Mouse (Mus musculus) forebrain, embryonic 12.5 days (tissue): Measurements from ENCODE around the gene Prol1. TPM values are rescaled to one million over a fixed set of nuclear protein-coding genes. Genes with fewer than 3 reads are reported as not detected.
"Not testable (repeated sequence)": the region's sequence is repeated elsewhere in the genome, so short reads cannot be mapped to it uniquely, and the experiment has no call there.

Experiments used
- ATAC-seq: fragments of 200-750 bp; cut with Nextera tagmentation; 2 replicates; pipeline ENCODE4 v1.8.0; 2017; ENCODE audit warnings: moderate TSS enrichment; ENCODE audit not compliant: low FRiP score
- H3K27ac ChIP-seq: fragments of 300-500 bp; sonication (generic); 2 replicates; pipeline ENCODE4 v1.5.1; 2016; ENCODE audit warnings: mild to moderate bottlenecking
- H3K27me3 ChIP-seq: fragments of 300-500 bp; sonication (generic); 2 replicates; pipeline ENCODE4 v1.6.1; 2016; ENCODE audit warnings: mild to moderate bottlenecking
- H3K36me3 ChIP-seq: fragments of 300-500 bp; sonication (generic); replicated peaks from 2 replicates; pipeline ENCODE4 v1.6.1; 2016; ENCODE audit warnings: mild to moderate bottlenecking
- H3K4me1 ChIP-seq: fragments of 300-500 bp; sonication (generic); 2 replicates; pipeline ENCODE4 v1.6.1; 2016
- H3K4me2 ChIP-seq: fragments of 300-500 bp; sonication (generic); 2 replicates; pipeline ENCODE4 v1.6.1; 2016; ENCODE audit warnings: mild to moderate bottlenecking, moderate library complexity
- H3K4me3 ChIP-seq: fragments of 300-500 bp; sonication (generic); replicated peaks from 2 replicates; pipeline ENCODE4 v1.5.1; 2016; ENCODE audit warnings: mild to moderate bottlenecking
- H3K9ac ChIP-seq: fragments of 300-500 bp; sonication (generic); 2 replicates; pipeline ENCODE4 v1.6.1; 2016; ENCODE audit warnings: mild to moderate bottlenecking
- H3K9me3 ChIP-seq: fragments of 300-500 bp; sonication (generic); 2 replicates; pipeline ENCODE4 v1.6.1; 2016
- WGBS: fragments of 180-500 bp; shearing (Covaris S2); methylation state at CpG from one replicate; pipeline ENCODE4 v1.1.7; 2016; 5-methylcytosine and 5-hydroxymethylcytosine counted together
- polyA plus RNA-seq: library from polyadenylated mRNA; unstranded; fragments of >200 nt; fragmentation: Nextera tagmentation; extraction: Ambion mirVana; gene quantifications from 2 replicates; pipeline ENCODE4 v1.2.1, GENCODE M21; 2016

The Prol1 gene
- not detected in 2 replicates for polyA plus RNA-seq

DNA sequence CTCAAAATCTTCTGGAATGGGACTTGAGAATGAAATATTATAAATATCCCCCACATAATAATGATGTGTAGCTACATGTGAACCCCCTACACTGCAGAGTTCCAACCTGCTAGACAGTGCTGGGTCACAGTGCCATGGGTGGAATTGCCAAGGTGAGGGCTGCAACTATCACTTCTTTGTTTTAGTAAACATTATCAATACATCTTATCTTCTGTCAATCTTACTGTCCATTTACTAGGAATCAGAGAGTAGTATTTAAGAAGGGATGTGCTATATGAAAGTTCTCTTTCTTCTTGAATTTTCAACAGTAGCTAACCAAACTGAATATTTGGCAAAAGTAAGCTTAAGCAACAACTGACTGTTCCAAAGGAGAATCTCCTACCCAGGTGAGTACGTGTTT, at the start of gene Prol1:
Gene Prol1 (plus strand): TSS at position 301 of the 400 bp plus-strand sequence.
- H3K4me2 ChIP-seq, result no peak within 1 kb of the TSS
- H3K9me3 ChIP-seq, result no peaks in the 10 kb centered on the region
- H3K36me3 ChIP-seq, result no peaks in the 10 kb centered on the region
- no peak for ATAC-seq
- no peak within 1 kb of the TSS for H3K9ac ChIP-seq
- H3K27ac ChIP-seq, result no peak within 1 kb of the TSS
- no peaks in the 10 kb centered on the region for H3K4me1 ChIP-seq
- no peak within 1 kb of the TSS for H3K4me3 ChIP-seq
- WGBS, result 89% methylated on average over 1 of the region's 1 CpGs
- no peaks in the 10 kb centered on the region for H3K27me3 ChIP-seq

DNA sequence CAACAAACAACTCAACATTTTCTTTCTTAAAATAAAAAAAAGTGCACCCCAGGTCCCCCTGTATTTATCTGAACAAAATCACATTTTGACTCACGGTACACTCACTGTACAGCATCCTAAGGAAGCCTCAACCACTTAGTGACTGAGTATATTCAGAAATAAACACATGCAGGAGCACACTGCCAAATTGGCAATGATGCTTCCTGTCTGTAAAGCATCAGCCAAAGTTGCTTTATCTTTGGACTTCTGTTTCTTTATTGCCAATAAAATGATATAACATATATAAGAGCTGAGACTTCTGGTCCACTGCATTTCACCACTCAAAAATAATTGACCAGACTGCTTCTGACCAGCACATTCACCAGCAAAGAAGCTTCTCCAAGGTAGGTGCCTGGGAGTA, 48.5 kb upstream of the Prol1 start, which contains the start of gene Gm7714:
Gene Gm7714 (plus strand): TSS at position 301 of the 400 bp plus-strand sequence.
- Histone ChIP-seq H3K4me3 (no peak within 1 kb of the TSS), H3K9ac (no peak within 1 kb of the TSS), H3K4me2 (no peak within 1 kb of the TSS), H3K9me3 (no peaks in the 10 kb centered on the region), H3K4me1 (no peaks in the 10 kb centered on the region), H3K27me3 (no peaks in the 10 kb centered on the region), H3K27ac (no peak within 1 kb of the TSS), H3K36me3 (no peaks in the 10 kb centered on the region)
- ATAC-seq, result no peak
- 87% methylated on average over 1 of the region's 1 CpGs for WGBS

DNA sequence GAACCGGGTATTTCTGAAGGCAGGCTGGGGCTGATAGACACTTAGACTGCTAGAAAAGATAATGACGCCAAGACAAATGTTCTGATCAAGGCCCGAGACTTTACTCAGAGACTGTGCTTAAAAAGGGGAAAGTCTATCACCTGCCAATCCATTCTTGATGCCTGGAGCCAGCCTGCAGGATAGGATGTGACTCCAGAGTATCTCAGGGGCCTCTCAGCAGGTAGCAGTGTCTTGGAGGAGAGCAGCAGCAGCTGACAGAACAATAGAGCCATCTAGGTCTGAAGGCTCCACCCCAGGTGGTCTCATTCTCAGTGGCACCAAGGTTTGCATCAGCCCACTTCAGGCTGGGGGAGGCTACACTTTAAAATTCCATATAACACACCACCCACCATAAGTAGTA, 5.8 kb upstream of the Prol1 start:
- not testable (repeated sequence) for H3K4me2 ChIP-seq, H3K27me3 ChIP-seq, H3K27ac ChIP-seq, H3K4me3 ChIP-seq, ATAC-seq, H3K36me3 ChIP-seq, H3K4me1 ChIP-seq, H3K9me3 ChIP-seq, H3K9ac ChIP-seq
- 70% methylated on average over 3 of the region's 3 CpGs for WGBS

DNA sequence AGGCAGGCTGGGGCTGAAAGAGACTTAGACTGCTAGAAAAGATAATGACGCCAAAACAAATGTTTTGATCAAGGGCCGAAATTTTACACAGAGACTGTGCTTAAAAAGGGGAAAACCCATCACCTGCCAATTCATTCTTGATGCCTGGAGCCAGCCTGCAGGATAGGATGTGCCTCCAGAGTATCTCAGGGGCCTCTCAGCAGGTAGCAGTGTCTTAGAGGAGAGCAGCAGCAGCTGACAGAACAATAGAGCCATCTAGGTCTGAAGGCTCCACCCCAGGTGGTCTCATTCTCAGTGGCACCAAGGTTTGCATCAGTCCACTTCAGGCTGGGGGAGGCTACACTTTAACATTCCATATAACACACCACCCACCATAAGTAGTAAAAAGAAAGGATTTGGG, 31.4 kb downstream of the Prol1 start:
- H3K9ac ChIP-seq, H3K4me2 ChIP-seq, H3K27ac ChIP-seq, H3K4me1 ChIP-seq, ATAC-seq, H3K27me3 ChIP-seq, H3K36me3 ChIP-seq, H3K4me3 ChIP-seq, H3K9me3 ChIP-seq: not testable (repeated sequence)
- 47% methylated on average over 2 of the region's 2 CpGs for WGBS

DNA sequence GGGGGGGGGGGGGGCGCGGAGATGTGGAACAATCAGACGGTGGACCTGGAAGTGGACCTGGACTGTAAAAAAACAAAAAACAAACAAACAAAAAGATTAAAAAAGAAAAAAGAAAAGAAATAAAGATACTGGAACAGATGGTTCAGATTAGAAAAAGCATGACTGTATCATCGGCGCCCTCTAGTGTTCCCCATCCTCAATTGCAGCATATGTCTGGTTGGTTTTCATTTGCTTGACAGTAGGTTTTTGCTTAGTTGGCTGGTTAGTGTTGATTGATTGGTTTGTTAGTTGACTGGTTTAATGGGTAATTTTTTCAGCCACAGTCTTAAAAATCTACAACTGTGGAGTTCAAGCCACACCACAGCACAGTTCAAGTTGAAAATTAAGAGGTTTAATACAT, 47.7 kb downstream of the Prol1 start:
- H3K27ac ChIP-seq, result no peak overlapping the region
- H3K4me3 ChIP-seq, result no peak overlapping the region
- no peak overlapping the region for H3K9ac ChIP-seq
- no peaks in the 10 kb centered on the region for H3K4me1 ChIP-seq
- no peaks in the 10 kb centered on the region for H3K36me3 ChIP-seq
- H3K9me3 ChIP-seq, result no peaks in the 10 kb centered on the region
- H3K4me2 ChIP-seq, result no peak overlapping the region
- WGBS, result 6% methylated on average over 5 of the region's 5 CpGs
- ATAC-seq, result no peak
- H3K27me3 ChIP-seq, result no peaks in the 10 kb centered on the region

DNA sequence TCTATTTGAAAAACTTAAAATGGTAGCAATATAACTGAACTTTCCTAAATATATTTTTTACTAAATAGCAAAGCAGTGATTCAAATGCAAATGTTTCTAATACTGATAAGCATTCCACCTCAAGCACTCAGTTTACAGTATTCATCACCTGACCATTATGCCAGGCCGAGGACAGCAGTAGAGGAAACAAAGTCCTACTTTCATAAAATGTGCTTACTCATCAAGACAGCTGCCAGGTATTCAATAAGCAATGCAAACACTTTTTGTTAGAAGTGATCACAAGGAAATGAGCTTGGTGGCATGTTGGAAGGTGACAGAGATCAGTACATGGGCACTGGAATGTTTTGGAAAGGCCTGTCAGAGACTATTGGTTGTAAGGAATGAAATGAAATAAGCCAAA, 49.8 kb downstream of the Prol1 start:
- ATAC-seq, result no peak
- H3K9ac ChIP-seq, result no peak overlapping the region

DNA sequence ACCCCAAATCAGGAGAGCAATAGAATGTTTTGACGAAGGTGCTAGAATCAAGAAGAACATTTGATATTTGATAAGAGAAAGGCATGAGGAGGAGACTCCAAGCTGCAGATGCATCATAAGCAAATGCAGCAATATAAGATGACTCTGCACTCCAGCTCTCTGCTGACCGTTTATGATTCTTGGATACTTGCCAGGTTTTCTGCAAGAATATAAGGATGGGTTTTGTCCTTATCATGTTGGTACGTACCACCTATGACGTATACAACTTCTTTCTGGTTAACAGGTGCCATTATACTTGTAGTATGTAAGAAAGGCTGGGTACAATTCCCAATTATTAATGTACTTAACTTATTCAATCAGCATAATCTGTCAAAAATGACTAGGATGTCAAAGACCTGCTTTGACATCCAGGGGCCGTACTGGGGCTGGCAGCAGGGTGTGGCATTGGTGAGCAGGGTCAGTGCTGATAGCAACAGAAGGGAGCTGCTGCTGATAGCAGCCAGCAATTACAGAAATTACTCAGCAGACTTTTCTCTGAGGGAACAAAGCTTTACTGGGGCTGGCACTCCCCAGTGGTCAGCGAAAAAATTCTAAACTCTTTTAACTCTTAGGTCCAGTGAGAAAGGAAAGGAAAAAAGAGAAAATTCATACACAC, 53.6 kb downstream of the Prol1 start:
- no peak for ATAC-seq
- Histone ChIP-seq H3K4me2 (no peak overlapping the region), H3K27me3 (no peaks in the 10 kb centered on the region), H3K4me3 (no peak overlapping the region), H3K4me1 (no peaks in the 10 kb centered on the region), H3K9me3 (no peaks in the 10 kb centered on the region), H3K27ac (no peak overlapping the region), H3K9ac (no peak overlapping the region), H3K36me3 (no peaks in the 10 kb centered on the region)
- 86% methylated on average over 6 of the region's 6 CpGs for WGBS

More for the DNA sequence above, 49.8 kb downstream of the Prol1 start:
- Histone ChIP-seq H3K4me1 (no peaks in the 10 kb centered on the region), H3K36me3 (no peaks in the 10 kb centered on the region), H3K4me3 (no peak overlapping the region), H3K27ac (no peak overlapping the region), H3K27me3 (no peaks in the 10 kb centered on the region), H3K4me2 (no peak overlapping the region), H3K9me3 (no peaks in the 10 kb centered on the region)
- WGBS, result 79% methylated on average over 1 of the region's 1 CpGs

DNA sequence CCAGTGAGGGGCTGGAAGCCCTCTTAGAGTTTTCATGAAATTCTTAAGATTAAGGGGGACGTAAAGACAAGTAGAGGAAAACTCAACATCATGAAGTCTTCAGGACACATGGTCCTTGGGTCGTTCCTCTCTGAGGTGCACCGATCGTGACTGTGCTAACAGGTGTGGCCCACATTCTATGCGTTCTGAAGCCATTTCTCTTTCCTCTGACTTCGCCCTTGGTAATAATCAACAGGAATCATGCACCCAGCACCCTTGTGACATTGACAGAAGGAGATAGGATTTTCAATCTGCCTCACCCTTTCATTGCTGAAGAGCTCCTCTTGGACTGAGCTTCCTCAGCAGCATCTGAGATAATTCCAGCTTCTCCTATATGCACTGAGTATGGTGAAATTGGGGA, 55.5 kb downstream of the Prol1 start:
- Histone ChIP-seq H3K27ac (no peak overlapping the region), H3K4me2 (no peak overlapping the region), H3K27me3 (no peaks in the 10 kb centered on the region), H3K4me3 (no peak overlapping the region), H3K9ac (no peak overlapping the region), H3K9me3 (no peaks in the 10 kb centered on the region), H3K4me1 (no peaks in the 10 kb centered on the region), H3K36me3 (no peaks in the 10 kb centered on the region)
- ATAC-seq, result no peak
- WGBS, result 90% methylated on average over 6 of the region's 6 CpGs

DNA sequence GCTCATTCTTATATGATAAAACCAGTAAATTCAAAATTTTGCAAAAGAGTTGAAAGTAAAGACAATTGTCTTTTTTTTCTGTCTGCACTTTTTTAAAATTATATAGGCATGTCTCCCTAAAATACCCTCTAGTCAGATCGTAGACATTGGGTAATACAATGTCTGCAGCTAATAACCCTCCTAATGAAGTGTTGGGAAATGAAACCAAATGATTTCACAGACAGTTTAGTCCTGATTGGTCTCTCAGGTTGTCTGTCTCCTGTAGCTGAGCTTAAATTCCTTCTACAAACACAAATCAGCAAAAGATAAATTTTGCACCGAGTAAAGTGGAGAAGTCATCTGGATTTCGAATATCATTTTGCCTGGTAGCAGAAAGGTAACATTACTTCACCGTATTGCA, 58.7 kb downstream of the Prol1 start, which contains the start of gene Amtn:
Gene Amtn (plus strand): TSS at position 301 of the 400 bp plus-strand sequence.
- Histone ChIP-seq H3K9me3 (no peaks in the 10 kb centered on the region), H3K4me2 (no peak within 1 kb of the TSS), H3K27ac (no peak within 1 kb of the TSS), H3K36me3 (no peaks in the 10 kb centered on the region), H3K27me3 (no peaks in the 10 kb centered on the region), H3K4me1 (no peaks in the 10 kb centered on the region), H3K4me3 (no peak within 1 kb of the TSS), H3K9ac (no peak within 1 kb of the TSS)
- no peak for ATAC-seq
- WGBS, result 92% methylated on average over 4 of the region's 4 CpGs

Other genes with a start within 250 kb of the Prol1 start
- gene Smr2, start 230.8 kb upstream of the Prol1 start, polyA plus RNA-seq, result not detected in 2 replicates
- gene Gm11116, start 205.8 kb upstream of the Prol1 start, polyA plus RNA-seq, result not detected in 2 replicates
- not detected in 2 replicates for gene Gm11115, start 163.2 kb upstream of the Prol1 start, polyA plus RNA-seq
- not detected in 2 replicates for gene Gm7714, start 48.4 kb upstream of the Prol1 start, polyA plus RNA-seq
- gene Amtn, start 58.8 kb downstream of the Prol1 start, polyA plus RNA-seq, result not detected in 2 replicates
- not detected in 2 replicates for gene Ambn, start 138.7 kb downstream of the Prol1 start, polyA plus RNA-seq
- gene Enam, start 170.7 kb downstream of the Prol1 start, polyA plus RNA-seq, result not detected in 2 replicates
- gene Jchain, start 210.6 kb downstream of the Prol1 start, polyA plus RNA-seq, result 0.31 and 0.56 TPM in 2 replicates
- gene Utp3, start 237.2 kb downstream of the Prol1 start, polyA plus RNA-seq, result 65.0 and 68.5 TPM in 2 replicates
- 166 and 178 TPM in 2 replicates for gene Rufy3, start 247.7 kb downstream of the Prol1 start, polyA plus RNA-seq